Mouse (Mus musculus) kidney, postnatal 25 days (tissue): ENCODE results near the gene Mypn.

Experiments used
- DNase-seq, 2 experiments: peaks; one replicate each; pipeline ENCODE4 v3.0.0; 2021; ENCODE audit warnings: mixed read lengths in 2 of 2

Gene Mypn

GRCm38 (mm10) chr10:63154226-63154625 lies 49.5 kb downstream of the Mypn start:
- peak in 1 of 2 experiments; percentile 19 for DNase-seq

DNA sequence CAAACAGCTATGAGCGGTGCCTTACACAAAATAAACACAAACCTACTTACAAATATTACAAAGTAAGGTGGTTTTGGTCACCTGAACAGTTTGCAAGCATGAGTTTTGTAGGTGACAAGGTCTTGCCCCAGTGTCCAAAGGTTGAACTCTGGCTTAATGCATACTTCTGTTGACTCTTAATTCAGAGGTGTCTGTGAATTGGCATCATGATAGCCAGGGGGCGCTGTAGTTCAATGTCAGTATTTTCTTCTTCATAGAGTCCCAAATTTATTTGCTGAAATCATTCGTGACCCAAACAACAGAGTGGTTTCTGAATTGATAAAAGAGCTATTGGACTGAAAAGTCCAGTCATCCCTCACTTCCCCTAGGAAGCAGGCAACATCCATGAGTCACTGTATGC lies 50.2 kb downstream of the Mypn start:
- peak; percentile 68 to 87 for DNase-seq

DNA sequence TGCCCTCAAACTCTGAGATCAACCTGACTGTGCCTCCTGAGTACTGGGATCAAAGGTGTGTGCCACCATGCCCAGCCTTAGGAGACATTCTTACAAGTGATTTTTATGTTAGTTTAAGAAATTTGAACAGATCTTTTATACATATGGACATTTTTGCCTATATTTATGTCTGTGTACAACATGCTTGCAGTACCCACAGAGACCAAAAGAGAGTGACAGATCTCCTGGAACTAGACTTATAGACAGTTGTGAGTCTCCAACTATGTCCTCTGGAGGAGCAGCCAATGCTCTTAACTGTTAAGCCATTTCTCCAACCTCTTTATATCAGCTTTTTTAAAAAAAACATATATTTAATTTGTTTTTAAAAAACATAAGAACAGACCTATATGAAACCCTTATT lies 51.4 kb downstream of the Mypn start:
- no peak for DNase-seq

DNA sequence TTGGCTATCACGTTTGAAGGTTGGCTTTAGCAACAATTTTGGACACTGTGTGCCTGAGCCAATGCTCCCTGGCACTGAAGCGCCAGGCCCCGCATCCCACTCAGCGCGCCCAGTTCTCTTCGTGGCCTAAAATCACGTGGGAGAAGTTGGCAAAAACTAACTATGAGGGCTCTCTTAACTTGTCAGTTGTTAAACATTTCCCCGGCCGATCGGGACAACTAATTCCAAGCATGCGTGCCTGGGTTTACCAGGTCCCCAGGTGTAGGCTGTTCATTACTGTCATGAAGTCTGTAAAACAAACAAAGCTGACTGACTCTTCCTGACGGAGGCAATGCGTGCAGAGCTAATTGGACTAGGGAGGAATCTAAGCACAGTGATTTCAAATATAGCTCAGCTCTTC lies 61.1 kb downstream of the Mypn start:
- DNase-seq: peak; percentile 47 to 73

- DNase-seq: no peak
Measured at GRCm38 (mm10) chr10:63136436-63136835, 67.3 kb downstream of the Mypn start.

DNA sequence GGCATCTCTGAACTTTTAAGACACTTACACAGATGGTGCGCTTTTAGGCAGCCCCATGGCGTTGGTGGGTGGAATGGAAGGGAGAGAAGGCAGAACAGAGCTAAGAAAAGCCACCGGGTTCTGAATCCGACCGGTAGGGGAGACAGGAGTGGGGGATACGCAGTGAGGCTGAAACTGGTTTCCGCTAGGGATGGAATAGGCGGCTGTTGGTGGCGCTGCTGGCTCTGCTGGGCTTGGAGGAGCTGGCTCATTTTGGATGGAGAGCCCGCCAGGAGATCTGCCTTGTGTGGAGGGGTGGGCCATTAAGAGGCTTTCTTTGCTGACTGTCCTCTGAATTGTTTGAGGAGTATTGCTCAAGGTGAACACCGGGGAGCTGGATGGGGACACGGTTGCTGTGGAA lies 68.1 kb downstream of the Mypn start:
- DNase-seq: no peak

- peak in 1 of 2 experiments; percentile 9 for DNase-seq
Measured at GRCm38 (mm10) chr10:63133326-63133725, 70.4 kb downstream of the Mypn start.

GRCm38 (mm10) chr10:63132356-63132755 lies 71.4 kb downstream of the Mypn start:
- peak in 1 of 2 experiments; percentile 9 for DNase-seq

GRCm38 (mm10) chr10:63130500-63130899 lies 73.3 kb downstream of the Mypn start:
- peak in 1 of 2 experiments; percentile 13 for DNase-seq

GRCm38 (mm10) chr10:63128256-63128655 lies 75.5 kb downstream of the Mypn start:
- DNase-seq: peak in 1 of 2 experiments; percentile 17

- DNase-seq: no peak
Measured at GRCm38 (mm10) chr10:63127156-63127555, 76.6 kb downstream of the Mypn start.

GRCm38 (mm10) chr10:63126116-63126515 lies 77.6 kb downstream of the Mypn start:
- DNase-seq: no peak

GRCm38 (mm10) chr10:63125343-63125742 lies 78.4 kb downstream of the Mypn start:
- no peak for DNase-seq

DNA sequence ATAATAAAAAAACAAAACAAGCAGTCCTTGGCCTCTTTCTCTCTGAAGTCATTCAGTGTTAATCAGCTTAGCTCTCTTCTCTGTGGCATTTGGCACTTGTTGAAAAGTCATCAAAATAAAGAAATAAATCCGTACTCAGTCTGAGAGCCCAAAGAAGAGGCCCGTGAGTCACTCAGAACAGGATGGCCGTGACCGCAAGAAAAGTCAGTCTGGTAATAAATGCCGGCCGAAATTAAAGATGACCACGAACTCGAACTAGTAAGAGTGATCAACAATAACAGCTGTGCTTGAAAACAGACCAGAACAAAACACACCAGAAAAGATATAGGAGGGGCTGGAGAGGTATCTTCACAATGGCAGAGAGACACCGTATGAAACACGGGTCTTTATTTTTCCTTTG lies 79.7 kb downstream of the Mypn start:
- no peak for DNase-seq

GRCm38 (mm10) chr10:63123141-63123540 lies 80.6 kb downstream of the Mypn start:
- no peak for DNase-seq

- peak; percentile 62 to 81 for DNase-seq
Measured at GRCm38 (mm10) chr10:63122516-63122915, 81.2 kb downstream of the Mypn start.

GRCm38 (mm10) chr10:63121961-63122360 lies 81.8 kb downstream of the Mypn start:
- no peak for DNase-seq

GRCm38 (mm10) chr10:63119916-63120315 lies 83.8 kb downstream of the Mypn start:
- DNase-seq: no peak

- DNase-seq: no peak
Measured at GRCm38 (mm10) chr10:63117583-63117982, 86.2 kb downstream of the Mypn start.

DNA sequence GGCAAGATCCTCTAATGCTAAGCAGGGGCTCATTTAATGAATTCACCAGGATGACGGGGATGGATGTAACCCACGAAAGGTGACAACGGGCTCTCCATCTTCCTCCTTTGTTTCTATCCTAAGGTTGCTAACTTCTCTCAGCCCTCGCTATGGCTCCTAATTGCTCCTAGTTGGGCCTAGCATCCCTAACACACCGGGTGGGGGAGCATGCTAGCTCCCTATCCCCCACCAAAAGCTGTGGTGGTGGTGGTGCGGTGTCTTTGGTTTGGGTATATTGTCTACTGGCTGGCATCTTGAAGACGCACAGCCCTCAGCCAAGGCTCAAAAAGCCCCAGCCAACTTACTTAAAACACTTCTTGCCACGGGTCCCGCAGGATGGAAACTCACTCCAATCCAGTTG lies 87.4 kb downstream of the Mypn start:
- DNase-seq: no peak

- DNase-seq: no peak
Measured at GRCm38 (mm10) chr10:63115881-63116280, 87.9 kb downstream of the Mypn start.

DNA sequence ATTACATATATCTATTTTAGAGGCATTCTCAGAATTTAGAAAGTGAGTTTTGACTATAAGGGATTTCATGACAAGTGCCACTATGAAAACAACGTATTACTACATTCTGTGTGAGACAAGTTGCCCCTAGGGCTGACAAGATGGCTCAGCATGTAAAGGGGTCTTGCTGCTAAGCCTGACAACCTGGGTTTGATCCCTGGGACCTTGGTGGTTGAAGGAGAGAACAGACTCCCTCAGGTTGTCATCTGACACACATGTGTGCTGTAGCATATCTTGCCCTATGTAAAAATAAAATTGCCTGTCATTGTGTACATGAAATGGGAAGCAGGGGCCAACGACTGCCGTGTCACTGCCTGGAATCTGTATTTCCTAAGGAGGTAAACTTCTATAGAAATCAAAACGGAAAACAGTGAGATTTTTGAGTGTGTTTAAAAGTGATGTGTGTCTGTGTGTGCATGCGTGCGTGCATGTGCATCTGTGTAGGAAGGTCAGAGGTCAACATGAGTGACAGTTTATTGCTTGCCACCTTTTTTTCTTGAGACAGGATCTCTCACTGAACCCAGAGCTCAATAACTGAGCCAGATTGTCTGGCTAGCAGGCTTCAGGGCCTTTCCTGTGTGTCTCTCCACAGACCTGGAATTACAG lies 89.9 kb downstream of the Mypn start:
- peak in 1 of 2 experiments; percentile 7 for DNase-seq

DNA sequence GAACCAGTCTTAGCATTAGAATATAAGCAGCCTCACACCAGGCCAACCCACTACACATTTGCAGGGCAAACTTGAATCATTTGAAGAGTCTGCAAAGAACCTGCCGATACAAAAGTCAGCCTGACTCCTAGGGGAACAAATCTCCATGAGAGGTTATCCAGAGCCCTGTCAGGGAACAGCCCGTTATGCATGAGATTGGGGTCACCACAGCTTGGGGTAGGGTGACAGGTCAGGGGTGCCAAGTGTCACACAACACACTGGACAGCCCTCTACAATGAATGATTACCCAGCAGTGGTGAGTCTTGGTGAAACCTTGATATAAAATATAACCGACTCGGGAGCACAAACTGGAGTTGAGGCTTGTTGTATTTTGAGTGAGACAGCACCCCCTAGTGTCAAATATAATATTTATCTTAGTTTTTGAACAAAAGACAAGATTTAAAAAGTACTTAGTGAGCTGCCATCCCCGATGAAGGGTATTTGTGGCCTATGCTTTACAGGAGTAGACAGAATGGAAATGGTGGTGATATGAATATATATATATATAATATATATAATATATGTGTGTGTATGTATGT lies 90.6 kb downstream of the Mypn start:
- peak in 1 of 2 experiments; percentile 34 for DNase-seq

DNA sequence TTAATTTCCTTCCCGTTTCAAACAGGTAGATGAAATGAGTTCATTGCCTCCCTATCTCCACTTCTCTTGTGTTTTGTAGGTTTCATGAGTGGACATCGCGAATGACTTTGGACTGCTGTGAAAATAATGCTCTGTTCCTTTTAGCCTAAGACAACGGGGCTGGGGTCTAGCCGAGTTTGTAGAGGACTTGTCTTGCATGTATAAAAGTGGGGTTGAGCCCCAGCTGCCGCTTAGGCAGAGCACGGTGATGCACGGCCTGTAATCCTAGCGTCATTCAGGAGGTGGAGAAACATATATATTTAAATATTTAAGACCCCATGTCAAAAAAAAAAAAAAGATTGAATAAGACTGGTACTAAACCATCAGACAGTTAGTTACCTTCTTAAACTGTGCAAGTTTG lies 103.1 kb downstream of the Mypn start:
- DNase-seq: no peak
